Mouse (Mus musculus) spleen, adult 18-20 months (tissue): Measurements from ENCODE around the gene Rex1bd.

Source experiments
- DNase-seq, 2 experiments: peaks; one replicate each; pipeline ENCODE4 v3.0.0; 2022; ENCODE audit warnings: mixed read lengths in 2 of 2

The Rex1bd gene

DNA sequence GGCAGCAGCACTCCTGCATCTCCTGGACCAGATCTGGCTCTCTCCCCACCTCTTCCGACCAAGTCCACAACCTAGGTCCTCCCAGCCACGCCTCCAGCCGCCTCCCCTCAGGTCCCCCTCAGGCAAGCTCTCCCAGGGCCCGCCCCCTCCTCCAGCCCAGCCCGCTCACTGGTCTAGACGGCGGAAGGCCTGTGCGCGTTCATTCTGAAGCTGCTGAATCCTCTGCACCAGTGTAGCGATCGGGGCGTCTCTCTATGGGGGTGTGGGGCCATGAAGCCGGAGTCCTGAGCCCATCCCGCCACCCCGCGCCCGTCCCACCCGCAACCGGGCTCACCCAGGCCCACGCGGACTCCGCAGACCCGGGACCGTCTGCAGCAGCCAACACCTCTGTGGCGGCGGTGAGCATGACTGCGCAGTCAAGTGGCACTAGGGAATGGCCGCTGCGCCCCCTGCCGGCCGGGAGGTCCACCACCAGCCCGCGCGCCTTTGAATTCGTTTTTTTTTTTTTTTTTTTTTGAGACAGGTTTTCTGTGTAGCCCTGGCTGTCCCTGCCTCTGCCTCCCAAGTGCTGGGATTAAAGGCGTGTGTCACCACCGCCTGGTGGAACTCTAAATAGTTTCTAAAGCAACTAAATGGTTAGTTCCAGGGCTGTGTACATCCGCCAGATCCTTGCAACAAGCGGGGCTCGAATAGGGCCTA, at the start of gene Rex1bd:
Gene Rex1bd (minus strand): TSS at position 425 of the 699 bp plus-strand sequence.
- peak; percentile 90 to 95 for DNase-seq

DNA sequence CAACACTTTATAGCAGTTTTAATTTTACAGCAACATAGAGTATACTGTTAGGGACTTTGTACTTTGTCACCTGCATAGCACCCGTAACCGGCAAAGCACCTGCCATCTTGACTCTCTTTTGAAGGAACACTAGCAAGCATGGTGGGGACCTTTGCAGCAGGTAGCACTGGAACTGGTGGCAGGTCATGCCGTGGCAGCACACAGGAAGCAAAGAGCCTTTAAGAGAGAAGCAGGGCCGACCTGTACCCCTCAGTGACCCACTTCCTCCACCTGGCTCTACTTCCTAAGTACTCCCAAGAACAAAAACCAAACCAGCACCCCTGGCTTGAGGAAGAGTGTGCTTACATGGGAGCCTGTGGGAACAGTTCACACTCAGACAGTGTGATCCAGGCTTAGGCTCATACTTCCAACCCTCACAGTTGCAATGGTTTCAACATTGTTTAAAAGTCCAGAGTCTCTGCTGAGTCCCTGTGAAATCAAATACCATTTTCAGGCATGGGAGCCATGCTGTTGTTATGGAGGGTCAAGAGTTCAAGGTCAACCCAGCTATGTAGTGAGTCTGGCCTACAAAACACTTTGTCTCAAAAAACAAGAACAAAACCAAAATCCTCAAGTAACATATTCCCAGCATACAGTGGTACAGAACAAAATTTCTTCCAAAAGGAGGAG, 48.7 kb upstream of the Rex1bd start:
- DNase-seq: no peak

DNA sequence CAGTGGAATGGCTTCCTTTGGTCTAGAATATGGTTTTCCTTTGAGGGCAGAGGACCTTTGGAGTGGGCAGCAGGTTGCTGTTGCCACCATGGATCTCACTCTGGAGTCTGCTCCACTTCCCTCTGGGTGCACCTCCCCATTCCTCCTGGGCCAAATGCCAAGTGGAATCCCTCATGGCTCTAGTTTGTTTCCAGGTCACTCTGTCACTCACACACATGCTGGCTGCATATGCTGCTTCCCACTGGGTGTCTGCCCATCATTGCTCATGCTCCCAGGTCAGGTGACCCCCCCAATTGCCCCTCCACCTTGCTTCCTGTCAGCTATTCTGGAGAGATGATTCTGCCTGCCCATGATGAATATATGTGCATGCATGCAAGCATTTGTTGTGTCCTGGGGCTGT, 47.2 kb upstream of the Rex1bd start:
- DNase-seq: no peak

DNA sequence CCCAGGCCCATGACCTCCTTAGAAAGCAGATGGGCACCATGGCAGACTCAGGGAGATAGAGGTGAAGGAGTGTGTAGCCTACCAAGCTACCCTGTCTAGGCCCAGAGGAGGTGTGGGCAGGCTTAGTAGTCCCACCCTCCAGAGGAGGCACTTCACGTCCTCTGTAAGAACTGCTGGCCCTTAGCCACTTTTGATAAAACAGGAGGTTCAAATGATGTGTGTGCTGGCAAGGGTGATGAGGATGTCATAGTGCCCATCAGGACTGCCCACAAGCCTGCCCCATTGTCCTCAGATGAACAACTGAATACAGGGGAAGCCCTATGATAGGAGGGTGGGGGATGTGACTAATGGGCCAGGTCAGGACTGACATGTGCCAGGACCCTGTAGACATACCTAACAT, 46.3 kb upstream of the Rex1bd start:
- no peak for DNase-seq

DNA sequence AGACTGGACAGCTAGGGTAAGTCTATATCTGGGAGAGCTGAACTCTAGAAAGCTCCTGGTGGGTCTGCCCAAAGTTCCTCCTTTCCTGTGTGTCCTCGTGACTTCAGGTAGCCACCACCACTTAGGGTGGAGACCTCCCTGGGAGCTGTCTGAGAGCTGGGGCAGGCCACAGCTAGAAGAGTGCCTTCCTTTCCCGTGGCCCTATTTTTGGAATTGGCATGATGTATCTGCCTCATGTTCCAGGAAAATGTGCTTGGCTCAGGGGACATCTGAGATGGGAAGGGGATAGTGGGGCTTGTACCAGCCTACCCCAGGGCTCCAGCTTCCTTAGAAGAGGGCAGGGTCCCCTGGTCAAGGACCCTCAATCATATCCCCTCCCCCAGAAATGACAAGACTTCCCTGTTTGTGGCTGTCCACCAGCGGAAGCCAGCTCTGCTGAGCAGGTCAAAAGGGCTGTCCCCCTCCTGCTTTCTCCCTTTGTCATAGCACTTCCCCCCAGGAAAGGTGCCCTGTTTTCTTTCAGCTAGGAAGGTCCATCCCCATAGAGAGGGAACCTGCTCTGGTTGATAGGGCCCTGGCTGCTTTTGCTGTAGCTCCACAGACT, 45.1 kb upstream of the Rex1bd start:
- DNase-seq: no peak

DNA sequence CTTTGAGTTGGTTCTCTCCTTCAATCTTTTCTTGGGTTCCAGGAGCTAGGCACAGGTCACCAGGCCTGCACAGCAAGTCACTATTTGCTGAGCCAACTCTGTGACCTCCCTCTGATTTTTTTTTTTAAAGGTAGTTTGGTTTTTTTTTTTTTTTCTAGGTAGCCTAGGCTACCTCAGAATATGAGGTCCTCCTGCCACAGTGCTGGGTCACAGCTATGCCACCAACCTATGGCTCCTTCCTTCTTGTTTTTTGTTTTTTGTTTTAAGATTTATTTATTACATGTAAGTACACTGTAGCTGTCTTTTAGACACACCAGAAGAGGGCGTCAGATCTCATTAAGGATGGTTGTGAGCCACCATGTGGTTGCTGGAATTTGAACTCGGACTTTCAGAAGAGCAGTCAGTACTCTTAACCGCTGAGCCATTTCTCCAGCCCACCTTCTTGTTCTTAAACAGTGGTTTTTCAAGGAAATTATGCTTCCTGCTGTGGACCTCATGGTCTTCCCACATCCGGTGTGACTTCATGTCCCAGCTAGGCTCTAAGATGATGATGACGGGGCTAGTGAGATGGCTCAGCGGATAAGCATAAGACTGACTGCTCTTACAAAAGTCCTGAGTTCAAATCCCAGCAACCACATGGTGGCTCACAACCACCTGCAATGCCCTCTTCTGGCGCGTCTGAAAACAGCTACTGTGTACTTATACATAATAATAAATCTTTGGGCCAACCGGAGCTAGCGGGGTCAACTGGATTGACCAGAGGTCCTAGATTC, 43.0 kb upstream of the Rex1bd start:
- DNase-seq: no peak

DNA sequence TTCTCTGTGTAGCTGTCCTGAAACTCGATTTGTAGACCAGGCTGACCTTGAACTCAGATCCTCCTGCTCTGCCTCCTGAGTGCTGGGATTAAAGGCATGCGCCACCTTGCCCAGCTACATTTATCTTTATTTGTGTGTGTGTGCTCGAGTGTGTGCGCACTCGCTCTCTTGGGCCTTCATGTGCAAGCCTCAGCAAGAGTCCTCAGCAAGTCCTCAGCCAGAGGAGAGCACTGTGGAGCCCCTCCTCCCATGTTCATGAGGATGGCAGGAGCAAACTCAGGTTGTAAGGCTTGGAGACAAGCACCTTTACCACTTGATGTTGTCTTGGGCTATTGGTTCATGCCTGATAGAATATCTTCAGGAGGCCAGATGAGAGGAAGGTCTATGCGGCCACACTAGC, 41.2 kb upstream of the Rex1bd start:
- DNase-seq: no peak

DNA sequence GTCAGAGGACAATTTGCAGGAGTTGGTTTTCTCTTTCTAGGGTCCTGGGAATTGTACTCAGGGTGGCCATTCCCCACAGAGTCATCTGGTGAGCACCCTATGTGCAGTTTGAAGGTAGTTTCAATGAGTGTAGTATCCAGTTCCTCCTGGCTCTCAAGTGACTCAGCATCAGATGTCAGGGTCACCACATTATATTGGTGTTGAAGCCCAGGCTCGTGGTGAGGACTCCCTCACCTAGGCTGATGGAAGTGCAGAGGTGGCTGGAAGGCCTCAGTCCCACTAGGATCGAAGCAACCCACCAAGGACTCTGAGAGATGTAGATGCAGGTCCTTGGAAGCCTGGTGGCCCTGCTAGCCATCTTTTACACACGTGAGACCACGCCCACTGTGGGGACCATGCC, 39.9 kb upstream of the Rex1bd start:
- no peak for DNase-seq

DNA sequence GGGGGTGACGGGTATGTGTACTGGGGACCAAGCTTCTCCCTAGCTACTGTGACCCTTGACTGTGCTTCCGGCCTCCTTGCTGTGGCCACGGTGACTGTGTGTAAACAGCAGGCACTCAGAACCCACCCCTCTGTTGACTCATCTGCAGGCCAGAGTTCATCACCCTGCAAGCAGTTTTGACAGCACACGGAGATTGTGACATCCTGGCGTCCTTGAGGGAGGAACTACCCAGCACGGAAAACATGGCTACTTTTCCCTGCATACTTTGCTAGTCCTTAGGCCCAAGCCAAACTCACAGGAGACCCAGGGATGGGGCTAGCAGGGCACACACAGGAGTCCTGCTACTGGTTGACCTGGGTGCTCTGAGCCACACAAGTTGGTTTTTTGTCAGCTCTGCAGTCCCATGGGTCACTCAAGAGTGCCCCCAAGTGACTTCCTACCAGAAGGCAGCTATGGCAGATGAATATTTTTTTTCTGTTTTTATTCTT, 37.7 kb upstream of the Rex1bd start:
- no peak for DNase-seq

DNA sequence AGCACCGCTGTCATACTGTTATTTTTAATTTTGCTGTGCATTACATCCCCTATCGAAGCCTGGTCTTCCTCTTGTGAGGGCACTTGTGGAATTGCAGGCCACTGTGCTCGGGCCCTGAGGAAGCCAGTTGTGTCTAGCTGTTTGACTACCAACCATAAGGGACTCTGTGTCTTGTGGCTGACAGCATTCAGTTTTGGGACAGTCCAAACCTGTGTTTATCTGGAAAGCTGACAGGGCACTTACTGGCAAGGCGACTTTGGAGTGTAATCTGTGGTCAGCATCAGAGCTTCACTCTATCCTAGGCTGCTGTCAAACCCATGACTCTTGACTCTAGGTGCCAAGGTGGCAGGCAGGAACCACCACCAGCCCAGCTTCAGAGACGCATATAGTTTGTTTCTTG, 34.5 kb upstream of the Rex1bd start:
- no peak for DNase-seq

DNA sequence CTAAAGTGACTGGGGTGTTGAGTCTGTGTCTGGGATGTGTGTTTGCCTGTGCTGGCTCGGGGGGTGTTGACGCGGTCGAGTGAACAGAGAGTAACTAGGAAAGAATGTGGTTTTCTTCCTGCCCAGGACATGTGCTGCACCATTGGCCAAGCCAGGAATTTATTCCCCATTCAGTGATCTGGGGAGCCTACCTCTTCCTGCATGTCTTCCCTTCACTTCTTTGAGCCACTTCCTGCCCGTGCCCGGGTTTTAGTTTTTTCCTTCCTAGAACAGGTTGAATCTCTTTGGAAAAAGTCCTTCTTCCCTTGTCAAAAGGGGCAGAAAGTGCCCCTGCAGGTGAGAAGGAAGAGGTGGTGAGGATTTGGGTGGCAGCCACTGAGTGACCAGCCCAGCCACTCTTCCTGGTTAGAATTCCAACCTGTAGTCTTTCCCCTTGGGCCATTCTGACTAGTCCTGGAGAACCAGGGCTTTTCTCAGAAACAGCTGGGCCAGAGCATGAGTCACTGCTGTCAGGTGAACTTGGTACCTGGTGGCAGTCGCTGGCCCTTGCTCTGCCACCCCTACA, 34.0 kb upstream of the Rex1bd start:
- no peak for DNase-seq

DNA sequence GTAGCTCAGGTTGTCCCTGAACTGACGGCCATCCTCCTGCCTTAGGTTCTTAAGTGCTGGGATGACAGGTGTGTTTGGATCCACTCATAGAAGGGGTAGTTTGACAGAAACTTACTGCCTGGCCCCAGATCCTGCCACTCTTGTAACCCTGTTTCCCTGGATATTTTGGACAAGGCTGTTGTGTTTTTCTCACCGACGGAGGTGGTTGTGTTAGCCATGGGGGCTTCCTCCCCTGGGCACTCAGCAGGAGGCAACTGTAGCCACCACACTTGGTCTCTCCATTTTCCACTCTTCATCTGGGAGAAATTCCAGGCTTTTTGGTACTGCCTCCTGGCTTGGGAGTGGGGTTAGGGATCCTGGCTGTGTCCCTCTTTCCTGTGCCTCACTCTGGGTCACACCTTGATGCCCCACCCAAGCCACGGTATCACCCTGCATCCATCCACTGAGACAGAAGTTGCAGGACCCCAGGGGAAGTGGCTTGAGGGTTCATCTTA, 33.5 kb upstream of the Rex1bd start:
- no peak for DNase-seq

DNA sequence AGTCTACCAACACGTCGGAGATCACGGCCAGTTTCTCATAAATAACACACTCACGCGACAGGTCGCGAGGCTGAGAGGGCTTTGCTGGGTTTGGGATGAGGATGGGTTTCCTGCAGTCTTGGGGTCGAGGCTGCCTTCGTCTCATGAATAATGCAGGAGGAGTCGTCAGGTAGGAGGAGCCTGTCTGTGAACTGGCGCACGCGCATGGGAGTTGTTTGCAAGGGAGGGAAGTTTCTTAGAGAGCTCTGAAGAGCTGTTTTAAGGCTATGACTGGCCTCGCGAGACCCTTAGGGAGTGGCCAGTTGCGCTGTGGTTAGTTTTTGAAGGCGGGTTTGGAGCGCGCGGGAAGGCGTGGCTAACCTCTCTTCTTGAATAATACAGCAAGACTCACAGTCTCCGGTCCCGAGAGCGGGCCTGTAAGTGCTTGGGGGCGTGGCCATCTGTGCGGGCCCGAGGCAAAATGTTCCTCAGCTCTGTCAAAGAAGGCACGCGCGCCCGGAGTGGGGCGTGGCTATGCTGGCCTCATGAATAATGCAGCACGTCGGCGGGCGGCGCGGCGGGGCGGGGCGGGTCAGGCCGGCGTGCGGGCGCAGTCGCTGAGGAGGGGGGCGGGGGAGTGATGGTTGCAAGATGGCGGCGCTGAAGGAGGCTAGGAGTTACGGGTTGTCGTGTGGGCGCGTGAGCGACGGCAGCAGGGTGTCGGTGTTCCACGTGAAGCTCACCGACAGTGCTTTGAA, 32.7 kb upstream of the Rex1bd start, which contains the start of gene Ell:
Gene Ell (plus strand): TSS at position 381 of the 737 bp plus-strand sequence.
- DNase-seq: peak; percentile 98 to 99

DNA sequence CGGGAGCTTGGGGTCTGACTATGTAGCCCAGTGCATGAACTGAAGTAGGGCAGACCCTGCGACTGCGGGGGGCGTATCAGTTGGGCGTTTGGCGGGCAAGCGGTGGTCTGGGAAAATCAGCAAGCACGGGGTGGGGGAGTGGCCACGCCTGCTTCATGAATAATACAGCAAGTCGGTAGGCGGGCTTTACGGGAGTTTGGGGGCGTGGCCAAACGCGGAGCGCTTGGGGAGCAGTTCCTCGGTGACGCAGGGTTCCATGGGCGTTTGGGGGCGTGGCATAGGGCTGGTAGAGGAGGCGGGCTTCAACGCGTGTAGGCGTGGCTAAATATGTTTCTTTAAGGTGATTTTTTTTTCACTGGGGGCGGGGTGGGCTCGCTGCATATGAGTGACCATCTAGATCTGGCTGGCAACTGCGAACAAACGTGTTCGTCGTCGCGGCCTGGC, 32.1 kb upstream of the Rex1bd start:
- DNase-seq: peak; percentile 99

DNA sequence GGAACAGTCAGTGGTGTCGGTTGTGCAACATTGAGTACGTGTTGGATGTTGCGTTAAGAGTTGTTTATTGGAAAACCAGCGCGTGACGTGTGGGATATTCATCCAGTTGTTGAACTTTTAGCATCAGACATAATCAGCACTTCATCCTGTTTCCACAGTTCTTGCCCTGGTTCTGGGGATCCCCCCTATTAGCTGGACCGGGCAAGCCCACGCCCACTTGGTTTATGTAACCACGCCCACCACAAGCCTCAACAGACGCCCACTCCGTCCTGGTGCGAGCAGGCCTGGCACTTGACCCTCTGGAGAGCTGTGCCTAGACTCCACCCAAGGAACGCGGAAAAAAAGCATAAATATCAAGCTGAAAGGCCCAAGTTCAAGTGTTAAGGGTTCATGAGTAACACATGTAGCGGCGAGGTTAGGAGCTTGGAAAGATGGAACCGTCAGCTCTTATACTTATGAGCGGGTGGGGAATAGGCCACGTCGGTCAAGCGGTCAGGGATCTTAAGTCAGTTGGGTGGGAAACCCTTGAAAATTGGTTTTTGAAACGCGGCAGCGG, 31.6 kb upstream of the Rex1bd start:
- peak; percentile 61 to 64 for DNase-seq

DNA sequence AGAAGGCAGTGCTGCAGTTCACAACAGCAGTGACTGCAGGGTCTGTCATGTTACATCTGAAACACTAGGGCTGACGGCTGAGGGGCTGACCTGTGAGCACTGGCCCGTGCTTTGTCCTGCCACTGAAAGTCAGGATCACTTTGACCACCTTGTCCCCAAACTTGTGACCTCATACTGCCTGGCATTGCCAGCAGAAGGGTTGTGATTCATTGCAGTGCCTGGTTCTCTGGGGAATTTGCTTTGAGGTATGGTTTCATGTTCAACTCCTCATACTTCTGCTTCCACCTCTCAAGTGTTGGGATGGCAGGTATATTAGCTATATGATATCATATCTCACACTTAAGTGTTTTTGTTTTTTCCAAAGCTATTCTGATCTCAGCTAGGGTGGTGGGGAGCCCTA, 29.1 kb upstream of the Rex1bd start:
- no peak for DNase-seq

DNA sequence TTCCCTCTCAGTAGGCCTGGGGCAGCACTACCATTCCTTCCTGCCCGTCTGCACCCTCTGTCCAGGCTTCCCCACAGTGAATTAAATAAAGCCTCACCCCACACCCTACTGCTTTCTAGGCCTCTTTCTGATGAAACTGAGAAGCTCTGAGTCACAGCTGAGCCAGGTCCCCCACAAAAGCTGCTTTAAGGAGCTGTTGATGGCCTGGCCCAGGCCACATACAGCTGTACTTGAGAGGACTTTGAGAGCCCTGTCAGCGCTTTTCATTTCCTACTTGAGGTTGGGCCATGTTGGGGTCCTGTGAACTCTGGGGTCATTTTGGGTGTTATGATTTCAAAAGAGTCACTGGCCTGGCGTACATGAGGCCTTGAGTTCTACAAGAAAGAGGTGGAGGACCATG, 28.7 kb upstream of the Rex1bd start:
- no peak for DNase-seq

DNA sequence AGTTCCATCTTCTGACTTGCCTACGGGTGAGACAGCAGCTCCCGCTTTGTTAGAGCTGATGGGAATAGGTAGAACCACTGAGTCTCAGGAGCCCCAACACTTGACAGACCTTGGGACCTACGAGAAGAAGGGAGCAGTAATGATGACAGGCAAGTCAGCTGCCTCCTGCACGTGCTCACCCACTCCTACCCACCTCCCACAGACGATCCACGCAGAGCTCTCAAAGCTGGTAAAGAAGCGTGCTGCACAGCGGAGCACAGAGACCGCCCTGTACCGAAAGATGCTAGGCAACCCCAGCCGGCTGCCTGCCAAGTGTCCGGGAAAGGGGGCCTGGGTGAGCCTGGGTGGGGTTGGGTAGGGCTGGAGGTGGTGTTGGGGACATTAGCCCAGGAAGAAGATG, 27.7 kb upstream of the Rex1bd start:
- no peak for DNase-seq

DNA sequence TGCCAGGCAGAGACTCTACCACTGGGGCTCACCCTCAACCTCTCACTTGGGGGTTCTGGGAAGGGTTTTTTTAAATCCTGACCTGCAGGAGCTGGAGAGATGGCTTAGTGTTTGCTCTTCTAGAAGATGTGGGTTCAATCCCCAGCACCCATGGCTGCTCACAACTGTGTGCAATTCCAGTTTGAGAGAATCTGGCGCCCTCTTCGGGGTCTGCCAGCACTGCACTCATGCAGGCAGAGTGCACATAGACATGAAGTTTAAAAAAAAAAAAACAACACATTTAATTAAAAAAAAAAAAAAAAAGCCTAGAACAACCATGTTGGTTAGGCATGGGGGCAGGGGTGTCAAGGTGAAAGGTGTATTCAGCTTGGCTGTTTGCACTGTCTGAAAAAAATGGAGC, 23.8 kb upstream of the Rex1bd start:
- DNase-seq: no peak

DNA sequence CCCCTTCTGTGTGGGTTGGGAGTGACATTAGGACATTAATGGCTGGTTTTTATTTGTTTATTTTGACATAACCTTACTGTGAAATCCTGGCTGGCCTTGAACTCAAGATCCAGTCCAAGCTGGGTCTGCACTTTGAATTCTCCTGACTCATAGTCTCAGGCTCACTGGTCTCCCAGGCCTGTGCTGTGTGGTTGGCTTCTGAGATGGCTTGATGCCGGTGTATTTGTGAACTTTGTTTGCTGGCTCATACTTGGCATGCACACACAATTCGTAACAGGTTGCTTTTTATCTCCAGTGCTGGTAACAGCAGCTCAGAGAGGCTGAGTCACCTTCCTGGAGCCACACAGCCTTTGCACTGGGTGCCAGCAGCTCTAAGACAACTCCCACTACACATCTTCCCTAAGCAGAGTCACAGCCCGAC, 23.2 kb upstream of the Rex1bd start:
- DNase-seq: no peak

DNA sequence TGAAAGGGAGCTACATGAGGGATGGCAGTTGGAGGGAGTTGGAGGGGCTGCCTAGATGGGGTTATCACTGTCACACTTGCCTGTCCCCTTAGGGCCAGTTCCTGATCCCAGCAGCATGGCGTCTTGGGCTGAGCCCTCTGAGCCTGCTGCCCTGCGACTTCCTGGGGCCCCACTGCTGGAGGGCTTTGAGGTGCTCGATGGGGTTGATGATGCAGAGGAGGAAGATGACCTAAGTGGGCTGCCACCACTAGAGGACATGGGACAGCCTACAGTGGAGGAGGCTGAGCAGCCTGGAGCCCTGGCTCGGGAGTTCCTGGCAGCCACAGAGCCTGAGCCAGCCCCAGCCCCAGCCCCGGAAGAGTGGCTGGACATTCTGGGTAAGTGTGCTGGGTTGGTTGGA, 22.7 kb upstream of the Rex1bd start:
- DNase-seq: no peak
